Mouse (Mus musculus) ES-Bruce4 (cell line): ENCODE data around the gene Hivep2. TPM values are rescaled to one million over a fixed set of nuclear protein-coding genes. Genes with fewer than 3 reads are reported as not detected.
A peak's percentile ranks its signal among the peaks of the same experiment; 100 is the strongest.

Source experiments
- H3K27ac ChIP-seq: 2 replicates; pipeline ENCODE4 v1.5.1; 2012; ENCODE audit warnings: low read length, inconsistent platforms; ENCODE audit not compliant: insufficient read depth
- H3K27me3 ChIP-seq: 2 replicates; pipeline ENCODE4 v1.6.1; 2012; ENCODE audit warnings: mild to moderate bottlenecking, low read length, inconsistent platforms; ENCODE audit not compliant: control insufficient read depth, poor library complexity, insufficient read depth, severe bottlenecking
- H3K36me3 ChIP-seq: 2 replicates; pipeline ENCODE4 v1.6.1; 2012; ENCODE audit warnings: inconsistent platforms, mild to moderate bottlenecking, low read length, moderate library complexity; ENCODE audit not compliant: control insufficient read depth, poor library complexity, insufficient read depth, severe bottlenecking
- H3K4me1 ChIP-seq: one replicate; pipeline ENCODE4 v1.8.1; 2011; ENCODE audit warnings: low read length; ENCODE audit not compliant: control insufficient read depth, insufficient read depth
- H3K4me3 ChIP-seq: 2 replicates; pipeline ENCODE4 v1.5.1; 2011; ENCODE audit warnings: low read depth, mild to moderate bottlenecking, low read length
- H3K9ac ChIP-seq: 2 replicates; pipeline ENCODE4 v1.6.1; 2012; ENCODE audit warnings: low read depth, mild to moderate bottlenecking, inconsistent platforms; ENCODE audit not compliant: poor library complexity, severe bottlenecking
- H3K9me3 ChIP-seq: replicated peaks from 2 replicates; pipeline ENCODE4 v1.6.1; 2012; ENCODE audit warnings: mild to moderate bottlenecking, low read length, inconsistent platforms; ENCODE audit not compliant: control insufficient read depth, poor library complexity, insufficient read depth, severe bottlenecking
- CTCF ChIP-seq: IDR thresholded peaks from one replicate; pipeline ENCODE4 v1.8.1; 2011; ENCODE audit warnings: low read depth, low read length
- EP300 ChIP-seq: IDR thresholded peaks from 2 replicates; pipeline ENCODE4 v1.6.1; 2011; ENCODE audit warnings: low read depth, low read length; ENCODE audit not compliant: insufficient read depth
- POLR2A ChIP-seq: IDR thresholded peaks from one replicate; pipeline ENCODE4 v1.8.1; 2011; ENCODE audit warnings: low read length; ENCODE audit not compliant: insufficient read depth
- polyA plus RNA-seq: library from polyadenylated mRNA; stranded (reverse); fragments of >200 nt; gene quantifications from 2 replicates; pipeline ENCODE4 v1.2.4, GENCODE M21; 2011; ENCODE audit warnings: low read depth; ENCODE audit not compliant: missing spikeins, insufficient read depth, insufficient read length

Hivep2 gene
- polyA plus RNA-seq, 1 experiment, result 3.4 TPM

DNA sequence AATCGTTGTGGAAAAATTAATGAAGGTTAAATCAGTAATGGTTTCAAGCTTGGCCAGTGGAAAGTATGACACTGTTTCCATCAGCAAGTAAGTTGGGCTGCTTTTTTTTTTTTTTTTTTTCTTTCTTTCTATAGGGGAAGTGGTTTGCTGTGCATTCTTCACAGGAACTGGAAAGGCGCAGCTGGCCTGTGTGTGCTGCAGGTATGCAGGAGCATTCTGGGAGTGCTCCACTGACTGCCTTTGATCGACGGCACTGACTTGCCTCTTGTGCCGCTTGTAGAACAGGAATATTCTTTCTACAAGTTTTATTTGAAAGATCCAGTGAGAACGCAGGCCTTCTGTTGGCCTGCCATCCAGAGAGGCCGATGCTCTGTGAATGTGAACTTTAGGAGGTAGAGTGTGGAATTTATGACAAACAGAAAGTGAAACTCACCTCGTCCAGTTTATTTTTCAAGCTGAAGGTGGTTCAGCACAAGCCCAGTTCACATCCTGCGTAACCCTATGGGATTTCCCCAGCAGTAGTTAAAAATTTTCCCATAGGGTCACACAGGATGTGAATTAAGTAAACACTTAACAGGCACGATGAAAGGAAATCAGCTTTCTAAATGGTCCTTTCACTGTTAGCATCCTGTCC is 120.1 kb downstream of the Hivep2 start:
- Histone ChIP-seq H3K27me3 (no peaks in the 10 kb centered on the region), H3K4me1 (no peaks in the 10 kb centered on the region), H3K27ac (no peak overlapping the region), H3K36me3 (no peaks in the 10 kb centered on the region), H3K9me3 (no peaks in the 10 kb centered on the region), H3K4me3 (no peak overlapping the region), H3K9ac (no peak overlapping the region)
- no peak for TF ChIP-seq CTCF

DNA sequence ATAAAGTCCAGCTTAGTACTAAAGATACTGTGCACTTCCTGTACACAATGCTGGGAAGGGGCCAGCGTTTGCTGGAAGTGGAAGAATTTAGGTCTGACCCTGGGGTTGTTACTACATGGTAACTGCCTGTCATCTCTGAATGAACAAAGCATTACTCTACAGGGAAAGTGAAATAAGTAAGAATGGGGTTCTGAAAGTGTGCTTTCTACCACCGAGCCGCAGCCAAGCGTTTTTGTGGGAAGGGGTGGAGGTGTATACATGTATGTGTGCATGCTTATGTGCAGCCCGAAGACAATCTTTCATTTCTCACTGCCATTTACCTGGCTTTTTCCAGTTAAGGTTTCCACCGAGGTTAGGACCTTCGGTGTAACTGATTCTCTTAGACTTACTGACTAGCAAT is 121.4 kb downstream of the Hivep2 start:
- Histone ChIP-seq H3K9me3 (no peaks in the 10 kb centered on the region), H3K27me3 (no peaks in the 10 kb centered on the region)

DNA sequence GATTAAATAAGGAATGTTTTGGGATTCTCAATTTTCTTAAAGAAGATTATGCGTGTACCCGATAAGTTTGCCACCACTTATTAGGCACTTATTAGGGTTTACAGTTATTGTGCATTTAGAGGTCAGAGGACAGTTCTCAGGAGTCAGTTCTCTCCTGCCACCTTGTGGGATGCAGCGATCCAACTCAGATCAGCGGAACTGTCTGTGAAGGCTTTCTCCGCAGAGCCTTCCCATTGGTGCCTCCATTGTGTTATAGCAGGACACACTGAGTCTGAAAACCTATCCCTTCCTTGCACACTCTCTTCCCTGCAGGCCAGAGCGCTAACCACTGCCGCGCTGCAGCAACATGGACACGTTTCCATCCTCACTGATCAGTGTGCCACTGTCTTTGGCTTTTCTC is 123.6 kb downstream of the Hivep2 start:
- no peak overlapping the region for H3K27ac ChIP-seq
- H3K4me1 ChIP-seq, result no peaks in the 10 kb centered on the region
- no peaks in the 10 kb centered on the region for H3K9me3 ChIP-seq
- H3K4me3 ChIP-seq, result no peak overlapping the region
- TF ChIP-seq CTCF (peak; percentile 39), EP300 (no peak), POLR2A (no peak)
- no peaks in the 10 kb centered on the region for H3K27me3 ChIP-seq
- no peak overlapping the region for H3K9ac ChIP-seq
- H3K36me3 ChIP-seq, result no peaks in the 10 kb centered on the region

More for the DNA sequence above, 121.4 kb downstream of the Hivep2 start:
- H3K27ac ChIP-seq, result no peak overlapping the region
- H3K4me1 ChIP-seq, result no peaks in the 10 kb centered on the region
- no peak for TF ChIP-seq EP300
- no peak for TF ChIP-seq POLR2A
- TF ChIP-seq CTCF, result no peak
- no peak overlapping the region for H3K9ac ChIP-seq
- no peak overlapping the region for H3K4me3 ChIP-seq
- H3K36me3 ChIP-seq, result no peaks in the 10 kb centered on the region

DNA sequence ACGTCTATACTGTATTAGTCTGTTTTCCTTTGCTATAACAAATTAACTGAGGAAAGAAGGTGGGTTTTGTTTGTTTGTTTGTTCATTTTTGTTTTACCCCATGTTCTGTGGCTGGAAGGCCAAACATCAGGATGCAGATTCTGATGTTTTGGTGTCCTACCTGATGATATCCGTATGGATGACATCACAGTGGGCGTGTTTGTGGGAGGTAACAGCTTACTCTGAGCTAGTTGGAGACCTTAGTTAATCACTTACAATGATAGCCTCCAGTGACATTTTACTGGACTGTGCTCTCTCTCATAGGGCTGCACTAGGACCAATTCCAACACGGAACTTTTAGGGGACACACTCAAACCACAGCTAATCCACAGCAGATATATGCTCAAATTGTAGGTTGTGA is 128.2 kb downstream of the Hivep2 start:
- no peak overlapping the region for H3K27ac ChIP-seq
- H3K27me3 ChIP-seq, result no peaks in the 10 kb centered on the region
- H3K4me1 ChIP-seq, result no peaks in the 10 kb centered on the region
- no peaks in the 10 kb centered on the region for H3K36me3 ChIP-seq
- no peak overlapping the region for H3K4me3 ChIP-seq
- TF ChIP-seq CTCF (no peak), POLR2A (no peak), EP300 (no peak)
- H3K9ac ChIP-seq, result no peak overlapping the region
- no peaks in the 10 kb centered on the region for H3K9me3 ChIP-seq

DNA sequence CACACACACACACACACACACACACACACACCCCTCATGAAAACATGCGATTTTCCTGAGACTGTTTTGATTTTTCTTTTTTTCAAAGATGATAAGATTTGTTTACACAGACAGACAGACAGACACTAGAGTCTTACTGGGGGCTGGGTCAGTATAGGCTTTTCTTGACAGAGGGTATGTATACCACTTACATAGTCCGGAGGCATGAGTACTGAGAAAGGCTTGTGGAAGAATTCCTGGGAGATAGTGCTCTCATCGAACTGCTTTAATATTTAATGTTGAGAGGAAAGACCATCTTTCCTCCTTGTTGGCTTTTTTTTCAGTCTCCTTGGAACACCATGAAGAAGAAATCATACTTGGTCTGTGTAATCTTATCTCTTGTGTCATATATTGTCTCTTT is 130.2 kb downstream of the Hivep2 start:
- Histone ChIP-seq H3K27me3 (no peaks in the 10 kb centered on the region), H3K27ac (no peak overlapping the region), H3K4me3 (no peak overlapping the region), H3K36me3 (no peaks in the 10 kb centered on the region), H3K4me1 (no peaks in the 10 kb centered on the region), H3K9me3 (no peaks in the 10 kb centered on the region), H3K9ac (no peak overlapping the region)
- TF ChIP-seq POLR2A (no peak), CTCF (no peak), EP300 (no peak)

DNA sequence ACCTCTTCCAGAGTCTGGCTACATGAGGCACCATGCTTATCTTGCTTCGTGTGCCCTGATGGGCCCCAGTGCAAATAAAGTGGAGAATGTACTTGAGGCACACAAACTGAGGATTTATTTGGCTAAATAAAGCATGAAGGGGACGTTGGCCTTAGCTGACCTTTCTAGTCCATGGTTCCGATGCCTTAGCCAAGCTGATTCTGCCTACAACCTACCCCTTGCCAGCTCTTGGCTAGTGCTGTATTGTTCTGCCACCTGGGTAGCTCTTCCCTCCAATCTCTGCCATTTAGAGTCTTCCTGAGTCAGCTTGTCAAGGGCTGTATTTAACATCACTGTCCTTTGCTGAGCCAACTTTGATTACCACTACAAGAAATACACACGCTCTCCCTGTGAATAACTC is 133.3 kb downstream of the Hivep2 start:
- Histone ChIP-seq H3K27ac (no peak overlapping the region), H3K9ac (no peak overlapping the region), H3K27me3 (no peaks in the 10 kb centered on the region), H3K4me1 (no peaks in the 10 kb centered on the region), H3K4me3 (no peak overlapping the region), H3K36me3 (no peaks in the 10 kb centered on the region), H3K9me3 (no peaks in the 10 kb centered on the region)
- TF ChIP-seq EP300 (no peak), POLR2A (no peak), CTCF (no peak)
